Mouse (Mus musculus) testis, adult 2 months (tissue): ENCODE data around the gene Wars.

Experiments used
- CTCF ChIP-seq: fragments of 200-500 bp; IDR thresholded peaks from 2 replicates; pipeline ENCODE4 v1.5.1; 2012; ENCODE audit warnings: low read depth, mild to moderate bottlenecking, inconsistent platforms, low read length, moderate library complexity; ENCODE audit not compliant: control insufficient read depth, insufficient read depth, insufficient replicate concordance
- POLR2A ChIP-seq: fragments of 200-500 bp; IDR thresholded peaks from 2 replicates; pipeline ENCODE4 v1.6.1; 2012; ENCODE audit warnings: low read depth, mild to moderate bottlenecking, inconsistent platforms, low read length, moderate library complexity; ENCODE audit not compliant: control insufficient read depth

- no peak for TF ChIP-seq CTCF
- no peak for TF ChIP-seq POLR2A
Observed at GRCm38 (mm10) chr12:108892989-108893714, 822 bp downstream of the Wars start, which contains the start of gene Wdr25.
